Mouse (Mus musculus): ENCODE results near the gene Gm10961. TPM values are rescaled to one million over a fixed set of nuclear protein-coding genes. Genes with fewer than 3 reads are reported as not detected.

The Gm10961 gene
- not detected in 2 replicates for polyA plus RNA-seq (2015; fragmentation: Nextera tagmentation; extraction: Ambion mirVana)

DNA sequence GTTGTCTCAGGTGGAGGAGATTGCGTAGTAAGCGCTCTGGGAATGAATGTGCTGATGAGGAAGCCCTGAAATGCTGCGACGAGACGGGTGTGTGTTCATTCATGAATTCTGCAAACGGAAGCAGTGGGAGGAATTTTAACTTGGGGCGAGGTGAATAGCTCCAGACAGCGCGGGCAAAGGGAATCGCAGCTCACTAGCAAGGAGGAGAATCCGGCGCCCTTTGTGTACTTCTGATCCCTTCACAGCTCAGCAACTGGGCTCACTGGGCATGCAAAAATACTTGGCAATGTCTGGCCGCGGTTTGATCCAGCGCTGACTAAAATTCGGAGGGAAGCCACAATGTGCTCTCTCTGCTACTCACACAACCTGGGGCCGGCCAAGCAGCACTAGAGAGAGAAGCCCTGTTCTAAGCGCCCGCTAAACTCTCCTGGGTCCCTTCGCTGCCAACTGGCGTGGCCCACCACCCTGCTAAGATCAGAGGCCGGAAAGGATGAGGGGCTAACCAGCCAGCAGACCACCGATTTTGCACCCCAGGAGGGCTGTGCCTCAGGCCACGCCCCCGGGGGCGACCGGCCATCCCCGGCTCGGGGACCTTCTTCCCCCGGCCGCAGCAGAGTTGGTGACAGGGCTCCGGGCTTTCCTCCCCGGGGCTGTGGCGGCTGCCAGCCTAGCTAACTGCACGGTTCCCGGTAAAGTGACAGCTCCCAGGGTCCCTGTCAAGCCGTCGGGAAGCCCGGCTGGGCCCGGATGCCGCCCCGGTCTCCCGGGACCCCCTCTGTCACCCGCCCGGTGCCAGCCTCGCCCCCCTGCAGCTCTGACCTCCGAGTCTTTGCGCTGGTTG lies at the start of gene Gm10961:
Gm10961 (plus strand) TSS at position 641 of the 841 bp plus-strand sequence.
- peaks cover 3% of the 10 kb centered on the region for H3K4me1 ChIP-seq (replicated peaks; ENCODE audit: control insufficient read depth, insufficient read depth, low read length)
- H3K27ac ChIP-seq (ENCODE audit: low read length): peak within 1 kb of the TSS; percentile 84
- H3K9ac ChIP-seq (ENCODE audit: low read length): peak within 1 kb of the TSS; percentile 96
- peak within 1 kb of the TSS; percentile 84 for H3K4me2 ChIP-seq (ENCODE audit: low read depth, low read length)
- H3K36me3 ChIP-seq (ENCODE audit: control insufficient read depth, insufficient read depth, low read length): peaks cover 13% of the 10 kb centered on the region
- H3K27me3 ChIP-seq (ENCODE audit: control insufficient read depth, insufficient read depth, low read depth, low read length): no peaks in the 10 kb centered on the region
- H3K9me3 ChIP-seq (ENCODE audit: control insufficient read depth, low read length): no peaks in the 10 kb centered on the region
- peak within 1 kb of the TSS; percentile 100 for H3K4me3 ChIP-seq (ENCODE audit: low read length)
- WGBS: under 1% methylated on average over 48 of the region's 48 CpGs
- ATAC-seq (ENCODE audit: low read depth): peak; percentile 77

DNA sequence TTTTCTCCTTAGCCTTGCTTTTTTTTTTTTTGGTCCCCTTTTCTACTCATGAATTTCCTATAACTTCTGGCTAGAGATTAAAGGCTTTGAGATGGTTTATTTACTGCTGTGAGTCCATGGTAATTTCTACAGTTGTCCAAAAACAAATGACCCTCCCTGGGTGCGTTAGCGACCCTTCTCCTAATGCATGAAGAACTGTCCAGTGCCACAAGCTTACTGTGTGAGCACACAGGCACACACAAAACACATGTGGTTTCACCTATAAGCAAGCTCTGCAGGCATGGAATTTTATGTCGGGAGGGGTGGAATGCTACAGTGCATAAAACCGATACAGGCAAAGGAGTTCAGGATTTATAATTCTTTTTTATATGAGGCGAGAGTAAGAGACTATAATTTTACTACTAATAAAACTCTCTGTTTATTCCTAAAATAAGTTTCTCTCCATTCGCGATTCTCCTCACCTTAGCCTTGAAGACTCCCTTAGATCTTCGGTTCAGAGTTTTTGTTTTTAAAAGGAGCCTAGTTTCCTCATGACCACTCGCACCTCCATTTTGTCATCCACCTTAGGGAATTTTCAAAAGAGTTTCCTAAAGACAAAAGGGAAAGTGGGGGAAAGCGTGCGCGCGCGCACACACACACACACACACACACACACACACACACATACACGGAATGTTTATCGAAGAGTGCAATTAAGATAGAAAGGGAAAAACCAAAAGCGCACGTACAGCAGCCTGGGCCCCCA lies 48.8 kb upstream of the Gm10961 start:
- H3K27me3 ChIP-seq (ENCODE audit: control insufficient read depth, insufficient read depth, low read depth, low read length): peaks cover 74% of the 10 kb centered on the region
- H3K9me3 ChIP-seq (ENCODE audit: control insufficient read depth, low read length): no peaks in the 10 kb centered on the region
- no peak for ATAC-seq (ENCODE audit: low read depth)
- H3K27ac ChIP-seq (ENCODE audit: low read length): no peak overlapping the region
- H3K4me1 ChIP-seq (replicated peaks; ENCODE audit: control insufficient read depth, insufficient read depth, low read length): peaks cover 5% of the 10 kb centered on the region; the same call in 1 of the 2 replicates
- 3% methylated on average over 18 of the region's 18 CpGs for WGBS
- no peak overlapping the region for H3K9ac ChIP-seq (ENCODE audit: low read length)
- no peaks in the 10 kb centered on the region for H3K36me3 ChIP-seq (ENCODE audit: control insufficient read depth, insufficient read depth, low read length)
- peak overlapping the region; percentile 41 for H3K4me3 ChIP-seq (ENCODE audit: low read length)
- H3K4me2 ChIP-seq (ENCODE audit: low read depth, low read length): peak overlapping the region; percentile 57

DNA sequence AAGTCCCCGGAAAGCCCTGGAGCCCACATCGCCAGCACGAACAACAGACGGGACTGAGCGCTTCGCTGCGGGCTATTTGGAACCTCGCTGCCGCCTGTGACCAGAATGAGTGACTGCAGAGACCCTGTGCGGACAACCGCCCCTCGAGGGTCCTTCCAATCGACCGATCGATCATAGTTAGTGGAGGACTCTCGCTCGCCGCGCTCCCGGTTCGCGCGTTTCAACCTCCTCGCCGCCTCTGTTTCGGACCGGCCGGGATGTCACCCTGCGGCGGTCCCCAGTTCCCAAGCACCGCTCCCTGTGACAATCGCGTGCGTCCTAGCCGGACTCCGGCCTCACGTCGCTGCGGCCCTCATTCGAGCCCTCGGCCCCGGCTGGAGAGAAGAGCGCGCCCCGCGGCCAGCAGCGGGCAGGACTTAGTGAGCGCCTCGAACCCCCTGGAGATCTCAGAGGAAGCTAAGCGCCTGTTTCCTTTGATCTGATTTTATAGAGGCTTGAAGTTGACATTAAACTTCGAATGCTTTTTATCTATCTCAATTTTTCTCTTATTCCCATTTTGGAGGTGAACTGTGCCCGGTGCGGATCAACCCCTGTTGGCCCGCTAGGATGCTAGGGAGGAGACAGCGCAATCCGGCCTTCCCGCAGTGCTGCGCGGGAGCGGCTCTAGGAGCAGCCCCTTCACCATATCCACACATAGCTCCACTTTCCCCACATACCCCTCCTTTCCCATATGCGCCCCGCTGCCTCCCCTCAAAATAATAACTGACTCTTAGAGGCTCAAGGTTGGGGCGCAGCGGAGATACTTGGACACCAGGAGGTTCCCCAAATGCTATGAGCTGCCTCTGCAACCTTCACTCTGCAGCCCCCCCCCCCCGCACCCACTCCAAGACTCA lies 48.0 kb upstream of the Gm10961 start:
- H3K9me3 ChIP-seq (ENCODE audit: control insufficient read depth, low read length): no peaks in the 10 kb centered on the region
- H3K9ac ChIP-seq (ENCODE audit: low read length): 0 out of 2 replicates have a peak overlapping the region, but pooled peaks have one; percentile 18
- no peaks in the 10 kb centered on the region for H3K36me3 ChIP-seq (ENCODE audit: control insufficient read depth, insufficient read depth, low read length)
- peaks cover 5% of the 10 kb centered on the region; the same call in 1 of the 2 replicates for H3K4me1 ChIP-seq (replicated peaks; ENCODE audit: control insufficient read depth, insufficient read depth, low read length)
- 1% methylated on average over 65 of the region's 65 CpGs for WGBS
- peaks cover 81% of the 10 kb centered on the region for H3K27me3 ChIP-seq (ENCODE audit: control insufficient read depth, insufficient read depth, low read depth, low read length)
- H3K27ac ChIP-seq (ENCODE audit: low read length): no peak overlapping the region
- peak overlapping the region; percentile 41 for H3K4me3 ChIP-seq (ENCODE audit: low read length)
- H3K4me2 ChIP-seq (ENCODE audit: low read depth, low read length): peak overlapping the region; percentile 57
- peak; percentile 56; the same call in 1 of the 2 replicates for ATAC-seq (ENCODE audit: low read depth)

DNA sequence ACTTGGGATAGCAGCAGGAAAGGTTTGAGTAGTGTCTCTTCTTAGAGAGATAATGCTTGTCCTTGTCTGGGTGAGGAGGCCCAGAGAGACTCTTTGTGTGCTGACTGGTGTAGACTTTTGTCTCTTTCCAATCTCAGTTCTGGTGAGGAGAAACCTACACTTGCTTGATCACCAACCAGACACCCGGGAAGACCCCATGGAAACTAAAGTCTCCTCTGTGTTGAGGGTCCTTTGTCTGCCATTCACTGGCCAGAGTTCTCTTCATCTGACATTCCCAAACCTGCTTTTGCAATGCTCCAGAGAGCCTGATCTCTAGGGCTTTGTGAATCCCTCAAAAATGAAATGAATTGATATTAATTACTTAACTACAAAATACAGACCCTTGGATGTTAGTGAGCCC lies 47.2 kb upstream of the Gm10961 start:
- 32% methylated on average over 1 of the region's 1 CpGs for WGBS
- no peak for ATAC-seq (ENCODE audit: low read depth)
- Histone ChIP-seq H3K9ac (ENCODE audit: low read length) (no peak overlapping the region), H3K4me3 (ENCODE audit: low read length) (no peak overlapping the region), H3K4me1 (replicated peaks; ENCODE audit: control insufficient read depth, insufficient read depth, low read length) (peaks cover 5% of the 10 kb centered on the region; the same call in 1 of the 2 replicates), H3K27me3 (ENCODE audit: control insufficient read depth, insufficient read depth, low read depth, low read length) (peaks cover 85% of the 10 kb centered on the region), H3K27ac (ENCODE audit: low read length) (no peak overlapping the region), H3K4me2 (ENCODE audit: low read depth, low read length) (no peak overlapping the region), H3K9me3 (ENCODE audit: control insufficient read depth, low read length) (no peaks in the 10 kb centered on the region), H3K36me3 (ENCODE audit: control insufficient read depth, insufficient read depth, low read length) (no peaks in the 10 kb centered on the region)

DNA sequence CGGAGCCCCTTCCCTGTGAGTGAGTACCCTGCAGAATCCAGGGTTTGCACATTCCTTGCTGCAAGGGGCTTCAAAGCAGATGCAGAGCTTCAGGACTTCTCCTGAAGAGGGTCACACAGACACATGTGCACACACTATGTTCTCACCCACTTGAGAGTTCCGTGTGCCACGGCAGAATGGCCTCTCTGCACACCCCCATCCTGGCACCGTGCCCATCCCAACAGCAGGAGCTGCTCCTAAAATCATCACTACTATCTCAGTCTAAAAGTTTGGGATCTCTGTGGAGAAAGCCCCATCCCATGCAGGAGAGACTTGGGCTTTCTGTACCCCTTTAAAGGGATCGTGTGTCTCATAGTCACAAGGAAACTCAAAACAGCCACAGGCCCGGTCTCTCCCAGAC lies 44.6 kb upstream of the Gm10961 start:
- WGBS: 45% methylated on average over 6 of the region's 6 CpGs
- no peak overlapping the region for H3K4me3 ChIP-seq (ENCODE audit: low read length)
- no peaks in the 10 kb centered on the region for H3K36me3 ChIP-seq (ENCODE audit: control insufficient read depth, insufficient read depth, low read length)
- ATAC-seq (ENCODE audit: low read depth): no peak
- H3K4me2 ChIP-seq (ENCODE audit: low read depth, low read length): no peak overlapping the region
- peaks cover 70% of the 10 kb centered on the region for H3K27me3 ChIP-seq (ENCODE audit: control insufficient read depth, insufficient read depth, low read depth, low read length)
- H3K4me1 ChIP-seq (replicated peaks; ENCODE audit: control insufficient read depth, insufficient read depth, low read length): peaks cover 5% of the 10 kb centered on the region; the same call in 1 of the 2 replicates
- H3K9ac ChIP-seq (ENCODE audit: low read length): no peak overlapping the region
- no peak overlapping the region for H3K27ac ChIP-seq (ENCODE audit: low read length)
- no peaks in the 10 kb centered on the region for H3K9me3 ChIP-seq (ENCODE audit: control insufficient read depth, low read length)

DNA sequence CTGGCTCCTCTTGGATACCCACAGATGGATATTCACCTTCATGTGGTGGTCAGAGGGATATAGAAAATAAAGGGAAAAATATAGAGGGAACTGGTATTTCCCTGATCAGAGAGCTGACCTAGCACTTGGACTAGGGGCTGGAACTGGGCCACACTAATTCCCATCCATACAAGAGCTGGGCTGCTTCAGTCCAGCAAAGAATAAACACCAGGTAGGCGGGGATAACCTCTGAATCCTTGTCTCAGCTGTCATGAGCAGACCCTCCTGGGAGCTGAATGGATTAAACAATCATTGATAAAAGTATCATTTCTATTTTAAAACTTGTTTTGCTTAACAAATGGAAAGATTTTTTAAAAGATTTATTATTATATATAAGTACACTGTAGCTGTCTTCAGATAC lies 39.5 kb upstream of the Gm10961 start:
- Histone ChIP-seq H3K4me3 (ENCODE audit: low read length) (no peak overlapping the region), H3K4me1 (replicated peaks; ENCODE audit: control insufficient read depth, insufficient read depth, low read length) (peaks cover 12% of the 10 kb centered on the region; the same call in 1 of the 2 replicates), H3K9ac (ENCODE audit: low read length) (no peak overlapping the region), H3K27me3 (ENCODE audit: control insufficient read depth, insufficient read depth, low read depth, low read length) (peaks cover 70% of the 10 kb centered on the region), H3K36me3 (ENCODE audit: control insufficient read depth, insufficient read depth, low read length) (no peaks in the 10 kb centered on the region), H3K9me3 (ENCODE audit: control insufficient read depth, low read length) (no peaks in the 10 kb centered on the region), H3K27ac (ENCODE audit: low read length) (no peak overlapping the region), H3K4me2 (ENCODE audit: low read depth, low read length) (no peak overlapping the region)
- WGBS: 26% methylated on average over 1 of the region's 1 CpGs
- no peak for ATAC-seq (ENCODE audit: low read depth)

DNA sequence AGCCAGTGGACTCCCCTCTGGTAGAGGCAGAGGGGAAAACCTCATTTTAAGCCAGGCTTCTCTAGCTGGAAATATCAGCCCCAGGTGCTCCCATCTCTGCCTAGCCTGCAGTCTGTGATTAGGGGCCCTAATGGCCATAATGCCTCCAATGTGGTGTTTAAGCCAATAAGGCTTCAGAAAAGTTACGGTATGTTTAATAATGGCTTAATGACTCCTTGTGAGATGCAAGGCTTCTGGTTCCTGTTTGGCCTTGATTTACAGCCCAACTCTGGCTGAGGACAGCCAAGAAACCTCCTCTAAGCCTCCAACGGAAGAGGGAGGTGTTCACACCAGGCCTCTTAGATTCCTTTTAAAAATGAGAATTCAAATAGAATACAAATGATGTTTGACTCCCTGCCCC lies 37.5 kb upstream of the Gm10961 start:
- ATAC-seq (ENCODE audit: low read depth): no peak
- Histone ChIP-seq H3K9ac (ENCODE audit: low read length) (no peak overlapping the region), H3K4me2 (ENCODE audit: low read depth, low read length) (no peak overlapping the region), H3K4me3 (ENCODE audit: low read length) (no peak overlapping the region), H3K27ac (ENCODE audit: low read length) (no peak overlapping the region), H3K4me1 (replicated peaks; ENCODE audit: control insufficient read depth, insufficient read depth, low read length) (peaks cover 12% of the 10 kb centered on the region; the same call in 1 of the 2 replicates), H3K27me3 (ENCODE audit: control insufficient read depth, insufficient read depth, low read depth, low read length) (peaks cover 70% of the 10 kb centered on the region), H3K36me3 (ENCODE audit: control insufficient read depth, insufficient read depth, low read length) (no peaks in the 10 kb centered on the region), H3K9me3 (ENCODE audit: control insufficient read depth, low read length) (no peaks in the 10 kb centered on the region)
- 57% methylated on average over 2 of the region's 2 CpGs for WGBS

DNA sequence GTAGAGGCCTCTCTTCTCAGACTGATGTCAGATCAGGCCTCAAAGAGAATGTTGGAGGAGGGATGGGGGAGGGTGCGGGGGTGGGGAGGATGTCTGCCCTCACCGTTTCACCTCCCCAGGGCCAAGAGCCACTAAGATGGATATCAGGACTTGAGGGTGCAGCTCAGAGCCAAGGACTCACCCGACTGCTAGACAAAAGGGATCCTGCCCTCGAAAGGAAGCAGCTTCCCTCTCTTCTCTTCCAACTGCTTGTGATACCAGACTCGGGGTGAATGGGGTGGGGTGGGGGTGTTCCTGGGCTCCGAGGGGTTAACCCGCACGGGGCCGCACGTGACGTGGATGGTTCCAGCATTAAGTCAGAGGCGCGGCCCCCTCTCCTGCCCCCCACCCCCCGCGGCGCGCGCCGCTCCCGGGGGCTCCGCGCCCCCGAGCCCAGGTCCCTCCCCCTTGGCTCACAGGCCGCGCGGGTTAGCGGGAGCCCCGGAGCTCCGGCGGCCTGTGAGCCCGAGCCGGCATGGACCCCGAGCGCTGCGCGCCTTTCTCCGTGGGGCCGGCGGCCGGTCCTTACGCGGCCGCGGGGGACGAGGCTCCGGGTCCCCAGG lies 36.4 kb upstream of the Gm10961 start, which contains the start of gene Alx3:
Alx3 (plus strand) TSS at position 370 of the 602 bp plus-strand sequence.
- peak; percentile 51 for ATAC-seq (ENCODE audit: low read depth)
- Histone ChIP-seq H3K9ac (ENCODE audit: low read length) (0 out of 2 replicates have a peak within 1 kb of the TSS, but pooled peaks have one; percentile 23), H3K36me3 (ENCODE audit: control insufficient read depth, insufficient read depth, low read length) (no peaks in the 10 kb centered on the region), H3K4me1 (replicated peaks; ENCODE audit: control insufficient read depth, insufficient read depth, low read length) (peaks cover 12% of the 10 kb centered on the region; the same call in 1 of the 2 replicates), H3K4me2 (ENCODE audit: low read depth, low read length) (peak within 1 kb of the TSS; percentile 58), H3K9me3 (ENCODE audit: control insufficient read depth, low read length) (no peaks in the 10 kb centered on the region), H3K27me3 (ENCODE audit: control insufficient read depth, insufficient read depth, low read depth, low read length) (peaks cover 81% of the 10 kb centered on the region), H3K4me3 (ENCODE audit: low read length) (peak within 1 kb of the TSS; percentile 40), H3K27ac (ENCODE audit: low read length) (no peak within 1 kb of the TSS)
- WGBS: under 1% methylated on average over 14 of the region's 46 CpGs

All from lung, embryonic 16.5 days (tissue).